Mouse (Mus musculus) adrenal gland, adult 2 months (tissue): ENCODE results near the gene Mael. TPM values are rescaled to one million over a fixed set of nuclear protein-coding genes. Genes with fewer than 3 reads are reported as not detected.
A peak's percentile ranks its signal among the peaks of the same experiment; 100 is the strongest.

Source experiments
- DNase-seq: peaks from one replicate; pipeline ENCODE4 v3.0.0; 2021
- polyA plus RNA-seq: library from polyadenylated mRNA; depleted of rRNA; stranded (reverse); fragments of >200 nt; gene quantifications from 2 replicates; pipeline ENCODE4 v1.2.3, GENCODE M21; 2012; rRNA removed
- total RNA-seq, 2 experiments: library from RNA; stranded (reverse); gene quantifications; 2 replicates each; pipeline ENCODE4 v1.2.3; 2021

Gene Mael
- total and polyA plus RNA-seq, 3 experiments = not detected

DNA sequence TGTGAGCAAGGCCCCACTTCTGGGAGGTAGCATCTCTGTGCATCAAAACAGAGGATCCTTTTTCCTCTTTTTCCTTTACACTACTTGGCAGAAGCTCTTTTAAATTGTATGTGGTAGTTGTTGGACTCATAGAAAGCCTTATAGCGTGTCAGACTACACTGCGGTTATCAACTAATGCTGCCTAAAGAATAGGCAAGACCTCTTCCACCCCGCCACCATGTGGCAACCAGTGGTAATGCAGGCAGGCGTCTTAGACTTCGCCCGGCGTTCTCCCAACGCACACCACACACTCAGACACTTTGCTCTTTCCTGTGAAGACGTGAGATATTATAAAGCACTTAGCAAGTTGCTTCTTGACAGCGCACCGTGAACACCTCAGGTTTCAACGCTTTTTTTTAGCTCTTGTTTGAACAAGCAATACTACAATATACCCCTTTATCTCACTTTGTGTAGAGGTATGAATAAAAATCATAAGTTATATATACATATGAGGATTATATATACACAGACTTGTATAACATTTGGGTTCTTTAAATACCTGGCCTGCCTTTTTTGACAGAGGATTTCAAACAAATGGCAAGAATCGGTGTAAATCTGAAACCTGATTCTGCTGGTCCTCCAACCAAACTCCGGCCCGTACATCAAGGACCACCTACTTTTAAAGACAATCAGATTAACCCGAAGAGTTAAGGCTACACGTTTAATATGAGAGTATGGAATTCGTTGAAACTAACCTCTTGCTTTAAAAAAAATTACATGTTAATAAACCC is 85.0 kb downstream of the Mael start:
- peak; percentile 84 for DNase-seq

DNA sequence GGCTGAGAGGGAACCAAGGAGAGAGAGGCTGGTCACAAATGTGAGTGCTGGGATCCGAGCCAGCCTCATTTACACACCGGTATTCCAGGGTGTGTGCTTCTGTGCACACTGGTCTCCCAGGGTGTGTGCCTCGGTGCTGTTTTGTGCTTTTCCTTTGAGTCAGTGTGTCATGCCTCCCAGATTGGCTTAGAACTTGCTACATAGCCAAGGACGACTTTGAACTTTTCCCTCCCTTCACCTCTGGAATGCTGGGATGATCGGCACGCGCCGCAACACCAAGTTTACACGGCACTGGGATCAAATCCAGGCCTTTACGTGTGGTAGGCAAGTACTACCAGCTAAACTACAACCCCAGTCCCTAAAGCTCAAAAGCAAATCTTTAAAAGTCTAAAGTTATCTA is 86.5 kb downstream of the Mael start:
- DNase-seq = no peak

DNA sequence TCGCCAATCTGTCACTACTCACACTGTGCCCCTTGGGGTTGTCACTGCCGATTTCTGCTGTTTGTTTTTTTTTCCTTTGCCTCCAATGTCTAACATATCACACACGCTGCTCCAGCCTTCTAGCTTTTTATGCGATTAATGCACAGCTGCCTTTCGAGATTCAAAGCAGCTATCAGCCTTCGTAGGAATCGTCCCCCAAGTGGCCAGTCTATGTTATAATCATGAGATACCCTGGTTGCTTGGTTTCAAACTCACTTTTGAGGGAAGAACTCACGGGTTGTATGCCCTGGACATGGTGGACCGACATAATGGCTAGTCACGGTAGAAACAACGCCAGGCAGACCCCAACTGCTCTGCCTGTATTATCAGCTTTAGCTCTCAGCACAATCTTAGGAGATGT is 87.2 kb downstream of the Mael start:
- DNase-seq = no peak

Other genes starting within 250 kb of the Mael start
- 10 to 100 TPM; 13.1 to 14.0 TPM for gene Pou2f1, start 236.1 kb downstream of the Mael start, total RNA-seq
- gene Pou2f1, start 236.1 kb downstream of the Mael start, polyA plus RNA-seq = 15.5 and 22.9 TPM in 2 replicates
- gene Dusp27, start 110.8 kb downstream of the Mael start, total RNA-seq = under 1 TPM; 0.07 to 0.12 TPM
- 0.03 and 0.10 TPM in 2 replicates for gene Dusp27, start 110.8 kb downstream of the Mael start, polyA plus RNA-seq
- under 1 TPM; 0.20 to 0.38 TPM for gene Gpa33, start 108.5 kb downstream of the Mael start, total RNA-seq
- gene Gpa33, start 108.5 kb downstream of the Mael start, polyA plus RNA-seq = 0.66 and 0.78 TPM in 2 replicates
- gene Ildr2, start 15.4 kb upstream of the Mael start, total RNA-seq = 10 to 100 TPM in 1 of 2 experiments, 1 to 10 TPM in 1; 3.1 to 11.2 TPM
- 2.0 and 3.6 TPM in 2 replicates for gene Ildr2, start 15.4 kb upstream of the Mael start, polyA plus RNA-seq
- gene Tada1, start 140.3 kb upstream of the Mael start, total RNA-seq = 10 to 100 TPM; 16.6 to 19.3 TPM
- 7.3 and 11.1 TPM in 2 replicates for gene Tada1, start 140.3 kb upstream of the Mael start, polyA plus RNA-seq
- gene Pogk, start 171.1 kb upstream of the Mael start, total RNA-seq = 10 to 100 TPM; 31.3 to 32.9 TPM
- 7.9 and 9.2 TPM in 2 replicates for gene Pogk, start 171.1 kb upstream of the Mael start, polyA plus RNA-seq